Mouse (Mus musculus): ENCODE results near the gene Clic1.

Gene Clic1

DNA sequence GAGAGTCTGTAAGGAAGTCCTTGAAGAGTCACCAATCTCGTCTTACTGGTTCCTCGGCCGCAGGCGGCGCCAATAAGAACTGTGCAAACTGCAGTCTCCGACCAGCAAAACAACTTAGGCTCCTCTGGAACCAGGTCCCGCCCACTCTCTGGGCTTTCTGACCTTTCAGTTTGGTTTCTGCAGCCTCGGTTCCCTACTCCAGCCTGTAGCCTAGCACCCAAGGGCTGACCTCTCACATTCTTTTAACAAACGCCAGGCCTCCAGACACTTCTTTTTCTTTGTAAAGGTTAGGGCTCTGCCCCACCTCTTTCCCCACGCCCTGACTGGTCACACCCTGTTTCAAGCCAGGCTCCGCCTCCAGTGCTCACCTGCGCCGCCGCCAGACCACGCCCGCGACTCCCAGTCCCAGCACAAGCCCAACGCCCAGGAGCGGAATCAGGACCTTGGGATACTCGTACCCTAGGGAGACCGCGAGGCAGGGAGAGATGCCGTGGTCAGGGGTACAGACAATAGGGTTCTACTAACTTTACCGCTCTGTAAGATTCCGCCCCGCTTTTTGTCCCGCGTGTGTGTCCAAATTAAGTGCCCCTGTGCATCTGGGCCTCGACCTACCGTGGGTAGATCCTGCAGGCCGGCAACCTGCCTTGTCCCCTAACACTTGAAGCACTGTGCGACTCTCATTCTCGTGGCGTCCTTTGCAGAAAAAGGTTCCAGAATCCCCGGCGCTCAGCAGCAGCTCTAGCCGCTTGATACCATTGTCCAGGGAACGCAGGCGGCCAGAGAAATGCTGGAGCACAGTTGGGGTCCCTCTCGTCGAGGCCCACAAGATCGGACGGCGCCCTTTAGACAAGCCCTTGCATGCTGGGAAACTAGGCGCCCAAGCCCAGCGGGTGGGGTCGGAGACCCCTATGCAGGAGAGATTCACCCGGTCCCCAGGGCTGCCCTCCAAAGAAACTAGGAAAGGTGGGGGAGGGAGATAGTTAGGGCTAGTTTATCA lies 15.5 kb downstream of the Clic1 start, which contains the start of gene Ly6g6c:
Gene Ly6g6c, plus strand, starts transcription at position 438 of the 997 bp plus-strand sequence.
- no peak for DNase-seq

GRCm38 (mm10) chr17:35066084-35066483 lies 16.3 kb downstream of the Clic1 start, which contains the start of gene Mpig6b:
Mpig6b (minus strand) TSS chr17:35066184.
- no peak for DNase-seq

DNA sequence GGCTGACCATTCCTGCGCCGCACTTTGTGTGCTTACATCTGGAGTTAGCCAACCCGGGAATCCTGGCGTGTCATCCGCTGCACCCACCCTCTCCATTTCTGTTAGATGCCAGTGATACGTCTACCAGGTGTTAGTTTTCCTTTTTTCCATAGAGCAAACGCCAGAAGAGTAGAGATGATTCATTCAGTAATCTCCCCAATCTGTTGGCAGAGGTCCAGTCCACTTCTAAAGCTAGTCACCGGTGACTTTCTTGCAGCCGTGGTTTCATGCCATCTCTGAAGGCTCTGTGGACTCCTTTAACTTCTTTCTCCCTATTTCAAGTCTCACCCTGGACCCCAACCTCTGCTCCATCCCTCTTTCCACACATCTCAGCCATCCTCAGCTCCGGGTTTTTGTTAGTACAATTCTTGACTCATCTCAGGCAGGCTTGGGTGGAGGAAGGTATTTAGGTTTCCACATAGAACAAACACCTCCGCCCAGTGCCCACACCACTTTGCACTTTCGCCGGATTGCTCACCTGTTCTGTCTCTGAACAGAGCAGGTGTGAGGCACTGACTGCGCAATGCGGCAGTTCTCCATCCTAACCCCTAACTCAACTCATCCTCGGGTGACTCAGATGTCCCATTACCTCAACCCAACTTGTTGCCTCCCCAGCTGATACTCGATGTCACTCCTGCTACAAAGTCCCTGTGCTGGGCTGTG lies 18.6 kb downstream of the Clic1 start:
- no peak for DNase-seq

DNA sequence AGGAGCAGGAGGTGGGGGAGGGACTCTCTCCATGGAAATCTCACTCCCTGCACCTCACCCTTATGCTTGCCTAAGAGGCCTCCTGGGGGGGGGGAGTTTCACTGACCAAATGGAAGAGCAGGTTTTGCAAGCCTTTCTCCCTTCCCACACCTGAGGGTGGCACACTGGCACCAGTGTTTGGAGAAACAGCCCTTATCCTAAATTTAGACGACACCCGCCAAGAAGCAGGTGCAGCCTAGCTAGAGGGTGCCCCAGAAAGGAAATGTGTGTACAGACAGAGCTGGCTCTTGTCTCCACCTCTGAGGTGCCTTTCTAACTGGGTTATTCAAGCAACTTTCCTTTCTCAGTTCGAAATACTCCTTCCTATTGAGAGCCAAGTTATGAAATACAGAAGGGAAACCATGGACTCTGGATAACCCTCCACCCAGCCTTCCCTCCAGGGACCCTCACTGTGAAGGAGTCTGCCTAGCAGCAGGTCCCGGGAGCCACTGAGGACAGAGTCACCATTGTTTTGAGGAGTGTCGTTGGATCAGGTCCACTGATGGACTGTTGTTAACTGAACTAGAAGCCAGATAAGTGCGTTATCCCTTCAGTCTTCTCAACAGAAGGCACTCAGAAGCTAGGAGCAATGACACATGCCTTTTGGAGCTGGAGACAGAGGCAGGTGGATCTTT lies 20.9 kb downstream of the Clic1 start:
- DNase-seq = peak; percentile 51 to 62

DNA sequence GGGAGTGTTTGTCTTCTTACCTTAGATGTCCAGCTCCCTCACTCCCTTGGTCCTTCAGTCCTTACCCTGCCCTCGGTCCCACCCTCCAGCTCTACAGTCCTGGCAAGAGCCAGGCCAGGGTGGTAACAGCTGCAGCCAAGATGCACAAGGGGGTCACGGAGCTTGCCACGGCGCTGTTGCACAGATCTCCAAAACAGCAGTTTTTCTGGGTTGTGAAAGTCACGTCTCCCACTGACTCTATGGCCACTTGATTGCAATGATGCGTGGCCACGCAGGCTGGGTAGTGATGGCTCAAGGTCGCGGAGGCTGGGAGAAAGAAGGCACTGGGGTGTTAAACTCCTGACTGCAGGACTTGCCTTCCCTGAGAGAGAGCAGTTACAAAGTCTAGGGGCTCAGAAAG lies 21.7 kb downstream of the Clic1 start:
- DNase-seq = no peak

DNA sequence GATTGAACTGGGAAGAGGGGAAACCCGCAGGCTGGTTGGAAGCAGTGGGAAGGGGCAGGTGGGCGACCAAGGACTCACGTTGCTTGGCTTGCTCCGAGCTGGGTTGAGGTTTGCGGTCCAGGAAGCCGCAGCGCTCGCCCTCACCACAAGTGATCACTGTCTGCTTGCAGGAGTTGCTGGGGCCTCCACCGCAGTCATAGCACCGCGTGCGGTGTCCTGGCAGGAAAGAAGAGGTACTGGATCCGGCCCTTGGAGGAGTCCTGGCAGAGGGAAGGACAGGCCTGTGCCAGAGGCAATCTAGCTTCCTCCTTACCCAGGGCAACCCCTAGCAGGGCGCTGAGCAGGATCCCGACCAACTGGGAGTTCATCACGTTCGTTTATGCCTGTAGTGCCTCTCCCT lies 24.3 kb downstream of the Clic1 start:
- peak; percentile 27 to 32 for DNase-seq

DNA sequence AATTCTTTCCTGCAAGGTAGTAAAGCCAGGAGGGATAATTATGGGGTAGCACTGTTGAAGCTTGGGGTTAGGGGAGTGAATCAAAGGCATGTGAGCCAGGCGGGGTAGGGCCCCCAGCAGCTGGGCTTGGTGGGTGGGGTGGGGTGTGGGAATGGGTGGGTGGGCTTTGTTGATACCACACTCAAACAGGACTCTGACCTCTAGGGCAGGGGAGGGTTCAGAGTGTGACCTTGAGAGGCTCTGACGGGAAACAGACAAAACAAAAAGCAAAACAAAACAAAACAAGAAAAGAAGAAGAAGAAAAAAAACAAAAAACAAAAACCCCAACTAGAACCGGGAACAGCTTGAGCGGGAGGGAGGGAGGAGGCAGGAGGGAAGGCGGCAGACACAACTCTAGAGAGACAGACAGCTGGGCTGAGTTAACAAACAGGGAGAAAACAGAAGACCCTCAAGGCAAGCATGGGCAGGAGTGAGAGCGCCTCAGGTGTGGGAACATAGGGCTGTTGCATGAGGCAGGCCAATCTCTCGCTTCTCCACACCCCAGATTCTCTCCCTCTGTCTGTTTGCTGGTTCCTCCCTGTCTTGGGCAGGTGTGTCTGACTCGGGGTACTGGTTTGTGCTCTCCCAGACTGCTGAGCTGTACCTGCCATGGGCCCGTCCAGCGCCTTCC lies 26.9 kb downstream of the Clic1 start, which contains the start of gene Ly6g6e:
Gene Ly6g6e, plus strand, starts transcription at position 396 of the 670 bp plus-strand sequence.
- no peak for DNase-seq

GRCm38 (mm10) chr17:35077285-35077684 lies 27.5 kb downstream of the Clic1 start:
- DNase-seq = no peak

- no peak for DNase-seq
Measured at GRCm38 (mm10) chr17:35077786-35078233, 28.0 kb downstream of the Clic1 start, which contains the start of gene Ly6g6d. Ly6g6d (minus strand) TSS chr17:35078065.

- DNase-seq = no peak
Measured at GRCm38 (mm10) chr17:35079778-35080177, 30.0 kb downstream of the Clic1 start.

GRCm38 (mm10) chr17:35080248-35080647 lies 30.5 kb downstream of the Clic1 start:
- no peak for DNase-seq

GRCm38 (mm10) chr17:35080710-35081109 lies 30.9 kb downstream of the Clic1 start:
- no peak for DNase-seq

GRCm38 (mm10) chr17:35082841-35083576 lies 33.2 kb downstream of the Clic1 start:
- DNase-seq = no peak

DNA sequence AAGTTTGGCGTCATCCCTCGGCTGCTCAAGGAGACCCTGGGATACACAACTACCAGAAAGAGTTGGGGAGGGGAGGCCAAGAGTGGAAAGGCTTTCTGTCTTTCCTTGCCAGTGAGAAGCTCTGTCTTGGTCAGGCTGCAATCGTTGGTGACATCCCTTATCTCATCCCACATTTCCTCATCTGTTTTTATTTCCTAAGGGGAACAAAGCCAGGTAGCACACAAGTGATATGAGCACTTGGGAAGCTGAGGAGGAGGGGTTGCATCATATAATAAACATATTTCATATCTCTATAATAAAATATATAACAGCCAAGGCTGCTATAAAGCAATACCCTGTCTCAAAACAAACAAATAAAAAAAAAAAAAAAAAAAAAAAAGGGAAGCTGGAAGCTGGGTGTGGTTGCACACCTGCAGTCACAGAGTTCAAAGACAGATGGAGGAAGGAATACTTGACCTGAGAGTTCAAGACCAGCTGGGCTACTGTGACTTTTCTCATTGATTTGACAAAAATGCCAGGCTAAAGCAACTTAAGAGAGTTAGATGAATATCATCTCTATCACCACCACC lies 34.2 kb downstream of the Clic1 start:
- no peak for DNase-seq

- no peak for DNase-seq
Measured at GRCm38 (mm10) chr17:35085208-35085865, 35.6 kb downstream of the Clic1 start, which contains the start of gene Ly6g6f. Ly6g6f (minus strand) TSS chr17:35085610.

GRCm38 (mm10) chr17:35088151-35088550 lies 38.4 kb downstream of the Clic1 start:
- DNase-seq = no peak

DNA sequence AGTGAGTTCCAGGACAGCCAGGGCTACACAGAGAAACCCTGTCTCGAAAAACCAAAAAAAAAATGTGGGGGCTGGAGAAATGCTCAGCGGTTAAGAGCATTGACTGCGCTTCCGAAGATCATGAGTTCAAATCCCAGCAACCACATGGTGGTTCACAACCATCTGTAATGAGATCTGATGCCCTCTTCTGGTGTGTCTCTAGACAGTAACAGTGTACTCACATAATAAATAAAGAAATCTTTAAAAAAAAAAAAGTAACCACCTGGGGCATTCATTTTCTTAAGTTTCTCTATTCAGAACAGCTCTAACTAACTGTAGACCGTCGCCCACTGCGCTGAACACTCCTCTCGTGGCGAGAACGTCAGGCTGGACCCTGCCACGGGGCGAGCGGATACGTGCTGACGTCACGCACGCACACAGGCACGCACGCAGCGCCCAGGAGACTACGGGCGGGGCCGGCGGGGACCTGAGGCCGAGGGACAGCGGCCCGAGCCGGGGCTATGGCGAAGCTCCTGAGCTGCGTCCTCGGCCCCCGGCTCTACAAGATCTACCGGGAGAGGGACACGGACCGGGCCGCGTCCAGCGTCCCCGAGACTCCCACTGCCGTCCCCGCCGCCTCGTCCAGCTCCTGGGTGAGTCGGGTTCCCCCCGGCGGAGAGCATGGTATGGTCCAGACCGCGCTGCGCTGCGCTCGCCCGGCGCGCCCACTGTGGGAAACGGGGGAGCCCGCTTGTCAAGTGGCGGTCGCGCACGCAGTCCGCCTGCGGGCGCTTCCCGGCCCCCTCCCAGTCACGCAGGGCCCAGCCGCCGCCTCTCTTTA lies 39.3 kb downstream of the Clic1 start, which contains the start of gene Abhd16a:
Gene Abhd16a, plus strand, starts transcription at position 439 of the 820 bp plus-strand sequence.
- peak; percentile 85 to 89 for DNase-seq

- DNase-seq = no peak
Measured at GRCm38 (mm10) chr17:35090166-35090932, 40.6 kb downstream of the Clic1 start.

Measured in thymus, adult 18-20 months (tissue).